Mouse (Mus musculus): Measurements from ENCODE around the gene Lcn12.

The Lcn12 gene

GRCm38 (mm10) chr2:25450853-25451647 is 42.7 kb downstream of the Lcn12 start:
- ChIA-PET CTCF (interaction anchor here in 2 of 4 experiments (1.6 to 1.9 kb wide), 3 partner anchors 9 to 30 kb away, joined by 4 to 6 read pairs (median 6); partner anchors contain the start of genes Abca2 (in 1 of the 2) and Paxx (in 1 of the 2)), POLR2A (interaction anchor here in 2 of 4 experiments (1.4 to 2.0 kb wide), 2 partner anchors 9 to 22 kb away, joined by 3 to 8 read pairs; partner anchors contain the start of gene Paxx (in 1 of the 2))

- ChIA-PET POLR2A (no interaction called here), CTCF (interaction anchor here in 1 of 4 experiments (1.2 kb wide), 1 partner anchor 14 kb away, joined by 3 read pairs; the partner anchor contains the start of gene Abca2)
These were observed 51.0 kb downstream of the Lcn12 start for GRCm38 (mm10) chr2:25442682-25443081.

- POLR2A ChIA-PET: interaction anchor here in 1 of 4 experiments (0.9 to 3.5 kb wide), 3 partner anchors 12 to 84 kb away, joined by 3 to 12 read pairs (median 3); partner anchors contain the start of genes Abca2 and Clic3
- CTCF ChIA-PET: no interaction called here
These were observed 52.6 kb downstream of the Lcn12 start for GRCm38 (mm10) chr2:25441067-25441466.

Data from embryonic stem cell, embryonic (primary cell).